Mouse (Mus musculus): Measurements from ENCODE around the gene Smim14. TPM values are rescaled to one million over a fixed set of nuclear protein-coding genes. Genes with fewer than 3 reads are reported as not detected.
A peak's percentile ranks its signal among the peaks of the same experiment; 100 is the strongest.
"Not testable (repeated sequence)": the region's sequence is repeated elsewhere in the genome, so short reads cannot be mapped to it uniquely, and the experiment has no call there.

Gene Smim14
- polyA plus RNA-seq, 1 experiment from 2014 or later: 167 TPM

DNA sequence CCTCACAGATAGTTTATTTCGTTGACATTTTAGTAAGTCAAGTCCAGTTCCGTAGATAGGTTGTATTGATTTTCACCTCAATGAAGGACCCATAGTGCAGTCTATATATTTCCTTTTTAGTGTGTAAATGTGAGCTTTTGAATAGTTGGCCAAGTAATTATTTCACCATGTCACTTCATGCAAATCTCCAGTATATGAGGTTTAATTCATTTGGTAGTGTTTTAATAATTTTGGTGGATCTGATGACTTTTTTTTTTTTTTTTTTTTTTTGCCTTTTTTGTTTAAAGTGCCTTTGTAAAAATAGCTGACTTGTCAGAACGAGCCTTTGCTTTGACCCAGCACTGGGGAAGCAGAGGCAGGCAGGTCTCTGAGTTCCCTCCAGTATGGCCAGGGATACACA, 2.8 kb upstream of the Smim14 start:
- Histone ChIP-seq H3K36me3 (no peaks in the 10 kb centered on the region), H3K4me3 (replicated peaks) (no peak overlapping the region), H3K4me1 (replicated peaks) (peaks cover 24% of the 10 kb centered on the region), H3K27ac (no peak overlapping the region), H3K4me2 (replicated peaks) (no peak overlapping the region), H3K9me3 (no peaks in the 10 kb centered on the region), H3K9ac (replicated peaks) (no peak overlapping the region), H3K27me3 (no peaks in the 10 kb centered on the region)
- ATAC-seq: no peak
- WGBS: 95% methylated on average over 3 of the region's 3 CpGs

GRCm38 (mm10) chr5:65538829-65539228, 1.8 kb upstream of the Smim14 start:
- H3K4me3 ChIP-seq (replicated peaks): peak overlapping the region; percentile 29
- no peaks in the 10 kb centered on the region for H3K36me3 ChIP-seq
- no peak for ATAC-seq
- no peak overlapping the region for H3K9ac ChIP-seq (replicated peaks)
- no peaks in the 10 kb centered on the region for H3K27me3 ChIP-seq
- 20% methylated on average over 4 of the region's 4 CpGs for WGBS
- peak overlapping the region; percentile 53 for H3K4me2 ChIP-seq (replicated peaks)
- no peak overlapping the region for H3K27ac ChIP-seq
- no peaks in the 10 kb centered on the region for H3K9me3 ChIP-seq
- H3K4me1 ChIP-seq (replicated peaks): peaks cover 24% of the 10 kb centered on the region

GRCm38 (mm10) chr5:65538121-65538520, 1.1 kb upstream of the Smim14 start:
- H3K4me1 ChIP-seq (replicated peaks): peaks cover 24% of the 10 kb centered on the region
- peak overlapping the region; percentile 93 for H3K4me3 ChIP-seq (replicated peaks)
- H3K9ac ChIP-seq (replicated peaks): peak overlapping the region; percentile 95
- H3K4me2 ChIP-seq (replicated peaks): peak overlapping the region; percentile 70
- H3K27ac ChIP-seq: peak overlapping the region; percentile 99
- 1% methylated on average over 4 of the region's 4 CpGs for WGBS
- no peaks in the 10 kb centered on the region for H3K36me3 ChIP-seq
- no peaks in the 10 kb centered on the region for H3K27me3 ChIP-seq
- ATAC-seq: no peak
- no peaks in the 10 kb centered on the region for H3K9me3 ChIP-seq

DNA sequence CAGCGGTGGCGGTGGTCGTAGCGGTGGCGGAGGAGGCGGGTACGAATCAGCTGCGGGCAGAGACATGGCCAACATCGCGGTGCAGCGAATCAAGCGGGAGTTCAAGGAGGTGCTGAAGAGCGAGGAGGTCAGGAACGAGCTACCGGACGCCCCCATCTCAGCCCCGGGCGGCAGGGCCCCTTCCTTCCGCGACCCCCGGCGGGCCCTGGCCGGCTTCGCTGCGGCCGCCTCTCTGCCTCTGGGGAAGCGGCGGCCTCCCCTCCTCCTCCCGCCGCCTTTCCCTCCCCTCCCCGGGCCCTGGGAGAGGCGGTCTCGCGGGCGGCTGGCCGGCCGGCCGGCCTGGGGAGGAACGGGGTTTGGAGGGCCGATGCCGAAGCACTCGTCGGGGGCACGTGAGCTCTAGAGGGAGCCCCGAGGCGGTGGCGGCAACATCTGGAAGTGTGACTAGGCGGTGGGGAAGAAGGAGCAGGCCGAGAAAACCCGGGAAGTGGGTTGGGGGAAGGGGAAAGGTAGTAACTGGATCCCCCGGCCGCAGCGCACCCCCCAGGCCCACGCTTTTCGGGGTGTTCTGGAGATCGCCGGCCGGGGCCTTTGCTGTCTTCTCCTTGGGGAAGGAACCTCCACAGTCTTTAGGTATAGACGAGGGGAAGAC, 562 bp upstream of the Smim14 start:
- under 1% methylated on average over 49 of the region's 59 CpGs for WGBS

DNA sequence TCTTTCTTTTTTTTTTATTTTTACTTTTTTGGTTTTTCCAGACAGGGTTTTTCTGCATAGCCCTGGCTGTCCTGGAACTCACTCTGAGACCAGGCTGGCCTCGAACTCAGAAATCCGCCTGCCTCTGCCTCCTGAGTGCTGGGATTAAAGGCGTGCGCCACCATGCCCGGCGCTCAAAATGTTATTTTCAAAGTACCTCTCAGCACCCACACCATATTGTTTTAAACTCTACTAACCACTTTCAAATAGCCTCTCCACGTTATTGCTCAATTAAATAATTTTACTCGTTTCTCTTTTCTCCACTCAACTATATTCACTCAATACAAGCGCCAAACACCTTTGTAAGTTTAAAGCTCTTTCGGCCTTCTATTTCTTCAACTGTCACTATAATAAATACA, 917 bp downstream of the Smim14 start:
- H3K9me3 ChIP-seq, H3K36me3 ChIP-seq, H3K27me3 ChIP-seq, ATAC-seq: not testable (repeated sequence)
- peak overlapping the region; percentile 93 for H3K4me3 ChIP-seq (replicated peaks)
- 86% methylated on average over 10 of the region's 10 CpGs for WGBS
- H3K27ac ChIP-seq: peak overlapping the region; percentile 99
- H3K4me1 ChIP-seq (replicated peaks): peaks cover 20% of the 10 kb centered on the region
- peak overlapping the region; percentile 95 for H3K9ac ChIP-seq (replicated peaks)
- peak overlapping the region; percentile 70 for H3K4me2 ChIP-seq (replicated peaks)

More for the DNA sequence above, 562 bp upstream of the Smim14 start:
- Histone ChIP-seq H3K27me3 (no peaks in the 10 kb centered on the region), H3K4me2 (replicated peaks) (peak overlapping the region; percentile 70), H3K4me1 (replicated peaks) (peaks cover 23% of the 10 kb centered on the region), H3K9me3 (no peaks in the 10 kb centered on the region), H3K27ac (peak overlapping the region; percentile 99), H3K4me3 (replicated peaks) (peak overlapping the region; percentile 93), H3K36me3 (no peaks in the 10 kb centered on the region), H3K9ac (replicated peaks) (peak overlapping the region; percentile 95)
- peak; percentile 77 for ATAC-seq

DNA sequence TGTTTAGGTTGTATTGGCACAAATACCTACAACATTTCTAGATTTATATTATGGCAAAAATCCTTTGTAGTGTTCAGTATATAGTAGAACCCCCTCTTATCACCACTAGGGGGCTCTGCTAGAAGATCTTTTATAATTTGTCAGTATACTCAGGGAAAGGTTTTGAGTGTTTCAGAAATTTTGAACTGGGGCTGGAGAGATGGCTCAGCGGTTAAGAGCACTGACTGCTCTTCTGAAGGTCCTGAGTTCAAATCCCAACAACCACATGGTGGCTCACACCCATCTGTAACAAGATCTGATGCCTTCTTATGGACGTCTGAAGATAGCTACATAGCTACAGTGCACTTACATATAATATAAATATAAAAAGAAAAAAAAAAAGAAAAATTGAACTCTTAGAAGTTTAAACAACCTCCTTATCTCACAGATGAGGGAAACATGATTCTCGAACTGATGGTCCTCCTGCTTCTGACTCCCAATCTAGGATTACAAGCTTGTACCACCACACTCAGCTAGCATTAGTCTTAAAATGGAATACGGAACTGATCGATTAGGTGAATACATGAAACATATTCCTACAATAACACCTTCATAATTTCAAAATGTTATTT, 1.4 kb downstream of the Smim14 start:
- Histone ChIP-seq H3K4me1 (replicated peaks) (peaks cover 20% of the 10 kb centered on the region), H3K27ac (no peak overlapping the region), H3K9me3 (no peaks in the 10 kb centered on the region), H3K9ac (replicated peaks) (no peak overlapping the region), H3K4me2 (replicated peaks) (no peak overlapping the region), H3K27me3 (no peaks in the 10 kb centered on the region), H3K4me3 (replicated peaks) (no peak overlapping the region), H3K36me3 (no peaks in the 10 kb centered on the region)
- ATAC-seq: no peak
- WGBS: 75% methylated on average over 5 of the region's 5 CpGs

DNA sequence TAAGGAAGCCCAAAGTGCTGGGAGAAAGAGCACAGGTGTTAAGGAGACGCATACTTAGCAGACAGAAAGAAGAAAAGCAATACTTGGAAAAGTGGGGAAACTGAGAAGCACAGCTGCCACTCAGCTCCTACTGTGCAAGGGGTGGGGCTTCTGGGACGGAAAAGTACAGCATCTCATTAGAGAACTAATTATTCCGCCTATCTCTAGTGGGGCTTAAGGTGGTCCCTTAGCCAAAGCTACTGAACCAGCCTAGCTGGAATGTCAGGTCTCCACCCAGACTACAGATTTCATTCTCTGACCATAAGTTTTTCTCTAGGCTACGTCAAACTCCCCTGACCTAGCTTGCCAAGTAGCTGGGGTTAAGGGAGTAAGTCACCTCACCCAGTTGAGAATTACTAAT, 2.5 kb downstream of the Smim14 start:
- ATAC-seq: no peak
- Histone ChIP-seq H3K4me2 (replicated peaks) (no peak overlapping the region), H3K27ac (no peak overlapping the region), H3K4me1 (replicated peaks) (peaks cover 18% of the 10 kb centered on the region), H3K4me3 (replicated peaks) (no peak overlapping the region), H3K36me3 (no peaks in the 10 kb centered on the region), H3K9ac (replicated peaks) (no peak overlapping the region), H3K27me3 (no peaks in the 10 kb centered on the region), H3K9me3 (no peaks in the 10 kb centered on the region)
- WGBS: 70% methylated on average over 4 of the region's 4 CpGs

GRCm38 (mm10) chr5:65531283-65531682, 5.7 kb downstream of the Smim14 start:
- no peak overlapping the region for H3K9ac ChIP-seq (replicated peaks)
- H3K27me3 ChIP-seq: no peaks in the 10 kb centered on the region
- no peak for ATAC-seq
- H3K36me3 ChIP-seq: no peaks in the 10 kb centered on the region
- H3K4me2 ChIP-seq (replicated peaks): no peak overlapping the region
- no peaks in the 10 kb centered on the region for H3K9me3 ChIP-seq
- H3K27ac ChIP-seq: no peak overlapping the region
- H3K4me3 ChIP-seq (replicated peaks): no peak overlapping the region
- peaks cover 3% of the 10 kb centered on the region; the same call in 1 of the 2 replicates for H3K4me1 ChIP-seq (replicated peaks)
- WGBS: 70% methylated on average over 3 of the region's 3 CpGs

DNA sequence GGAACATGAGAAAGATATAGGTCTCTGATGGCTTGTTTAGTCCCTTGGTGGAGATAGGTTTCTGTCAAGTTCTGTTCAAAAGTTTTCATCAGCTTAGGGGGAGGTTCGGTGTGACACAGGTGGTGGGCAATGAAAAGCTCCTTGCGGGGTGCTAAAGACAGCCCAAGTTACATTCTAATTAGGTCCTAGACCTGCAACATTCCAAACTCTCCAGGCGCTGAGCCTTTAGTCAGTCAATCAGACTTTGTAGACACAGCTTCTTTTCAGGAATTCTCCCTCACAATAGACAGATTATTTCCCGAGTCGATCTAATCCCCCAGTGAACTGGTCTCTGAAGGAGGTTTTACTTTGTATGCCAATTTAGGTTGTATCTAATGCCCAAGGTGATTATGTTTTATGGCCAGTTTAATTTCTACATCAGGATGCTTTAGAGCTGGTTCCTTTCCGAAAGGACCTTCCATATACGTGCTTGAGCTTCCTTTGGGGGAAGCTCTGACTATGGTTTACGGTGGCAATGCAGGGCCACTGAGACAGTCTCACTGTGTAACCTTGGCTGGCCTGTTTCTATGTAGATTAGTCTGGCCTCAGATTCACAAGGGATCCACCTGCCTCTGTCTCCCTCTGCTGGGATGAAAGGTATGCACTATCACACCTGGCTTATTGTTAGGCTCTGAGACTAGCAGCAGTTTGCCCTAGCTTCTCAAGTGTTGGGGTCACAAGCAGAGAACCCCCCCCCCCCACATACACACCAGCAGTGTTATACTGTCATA, 11.1 kb downstream of the Smim14 start:
- Histone ChIP-seq H3K27me3 (no peaks in the 10 kb centered on the region), H3K4me1 (replicated peaks) (peaks cover 7% of the 10 kb centered on the region), H3K36me3 (no peaks in the 10 kb centered on the region), H3K27ac (no peak overlapping the region), H3K9ac (replicated peaks) (no peak overlapping the region), H3K4me3 (replicated peaks) (no peak overlapping the region), H3K4me2 (replicated peaks) (no peak overlapping the region), H3K9me3 (no peaks in the 10 kb centered on the region)
- ATAC-seq: no peak
- 0% methylated on average over 8 of the region's 8 CpGs for WGBS

DNA sequence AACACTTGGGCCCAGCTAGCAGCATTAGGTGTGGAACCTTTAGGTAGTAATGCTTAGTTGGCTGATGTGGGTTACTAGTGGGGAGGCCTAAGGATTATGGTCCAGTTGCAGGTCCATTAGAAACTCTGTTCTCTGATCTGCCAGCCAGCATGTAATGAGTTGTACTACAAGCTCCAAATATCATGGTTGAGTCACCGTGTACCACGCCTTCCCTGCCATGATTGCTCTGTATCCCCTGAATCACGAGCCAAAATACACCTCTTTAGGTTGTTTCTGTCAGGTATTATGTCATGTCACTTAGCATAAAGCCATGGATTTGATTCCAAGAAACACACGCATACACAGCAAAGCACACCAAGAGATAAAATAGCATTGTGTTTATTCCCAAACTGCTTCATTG, 12.2 kb downstream of the Smim14 start:
- Histone ChIP-seq H3K36me3 (no peaks in the 10 kb centered on the region), H3K9me3 (no peaks in the 10 kb centered on the region), H3K4me1 (replicated peaks) (peaks cover 7% of the 10 kb centered on the region), H3K9ac (replicated peaks) (no peak overlapping the region), H3K27ac (no peak overlapping the region), H3K4me3 (replicated peaks) (no peak overlapping the region), H3K27me3 (no peaks in the 10 kb centered on the region), H3K4me2 (replicated peaks) (no peak overlapping the region)
- 56% methylated on average over 4 of the region's 4 CpGs for whole genome bisulfite sequencing
- ATAC-seq: no peak

- WGBS: 86% methylated on average over 1 of the region's 1 CpGs
- H3K4me2 ChIP-seq (replicated peaks): no peak overlapping the region
- H3K27me3 ChIP-seq: no peaks in the 10 kb centered on the region
- H3K9me3 ChIP-seq: no peaks in the 10 kb centered on the region
- no peak overlapping the region for H3K9ac ChIP-seq (replicated peaks)
- no peak overlapping the region for H3K27ac ChIP-seq
- no peak overlapping the region for H3K4me3 ChIP-seq (replicated peaks)
- peaks cover 7% of the 10 kb centered on the region for H3K4me1 ChIP-seq (replicated peaks)
- H3K36me3 ChIP-seq: no peaks in the 10 kb centered on the region
- ATAC-seq: no peak
Observed at GRCm38 (mm10) chr5:65521803-65522202, 15.2 kb downstream of the Smim14 start.

- 78% methylated on average over 5 of the region's 5 CpGs for WGBS
Observed at GRCm38 (mm10) chr5:65514635-65515278, 22.2 kb downstream of the Smim14 start.

More at GRCm38 (mm10) chr5:65514635-65515278, 22.2 kb downstream of the Smim14 start:
- Histone ChIP-seq H3K36me3 (no peaks in the 10 kb centered on the region), H3K27ac (no peak overlapping the region), H3K4me3 (replicated peaks) (no peak overlapping the region), H3K9ac (replicated peaks) (no peak overlapping the region), H3K4me2 (replicated peaks) (no peak overlapping the region), H3K27me3 (no peaks in the 10 kb centered on the region), H3K9me3 (no peaks in the 10 kb centered on the region), H3K4me1 (replicated peaks) (no peaks in the 10 kb centered on the region)
- ATAC-seq: no peak

All from midbrain, embryonic 13.5 days (tissue).